Mouse (Mus musculus): ENCODE measurements at regions not wholly inside any gene's neighbourhood (a gene's known extent, or its start where the extent isn't known, plus 50 kb on each side); places are given as distances from the start of the nearest gene placed in this dataset.
A peak's percentile ranks its signal among the peaks of the same experiment; 100 is the strongest.

- Histone ChIP-seq H3K9me3 (ENCODE audit: low read length) (peaks cover 16% of the 10 kb centered on the region), H3K27me3 (ENCODE audit: insufficient read depth, low read length) (no peaks in the 10 kb centered on the region), H3K36me3 (ENCODE audit: insufficient read depth, low read length) (no peaks in the 10 kb centered on the region), H3K4me1 (replicated peaks; ENCODE audit: low read depth, low read length) (no peaks in the 10 kb centered on the region), H3K4me3 (replicated peaks; ENCODE audit: low read length) (no peak overlapping the region)
- no peak for TF ChIP-seq NANOG (IDR thresholded peaks at IDR 0.05; ENCODE audit: borderline replicate concordance, low read length)
- TF ChIP-seq CTCF (conservative IDR thresholded peaks at IDR 0.05; ENCODE audit: low read length), result no peak
- no peak for TF ChIP-seq POU5F1 (IDR thresholded peaks at IDR 0.05; ENCODE audit: borderline replicate concordance, low read length)
Measured at GRCm38 (mm10) chr9:90494888-90495287, 224.3 kb upstream of the Tbc1d2b start.

GRCm38 (mm10) chr9:90490561-90491152 lies 220.1 kb upstream of the Tbc1d2b start:
- TF ChIP-seq POU5F1 (IDR thresholded peaks at IDR 0.05; ENCODE audit: borderline replicate concordance, low read length), result no peak
- TF ChIP-seq NANOG (IDR thresholded peaks at IDR 0.05; ENCODE audit: borderline replicate concordance, low read length), result no peak
- TF ChIP-seq CTCF (conservative IDR thresholded peaks at IDR 0.05; ENCODE audit: low read length), result no peak
- Histone ChIP-seq H3K36me3 (ENCODE audit: insufficient read depth, low read length) (no peaks in the 10 kb centered on the region), H3K27me3 (ENCODE audit: insufficient read depth, low read length) (no peaks in the 10 kb centered on the region)

GRCm38 (mm10) chr9:90450579-90450978 lies 180.0 kb upstream of the Tbc1d2b start:
- Histone ChIP-seq H3K4me1 (replicated peaks; ENCODE audit: low read depth, low read length) (no peaks in the 10 kb centered on the region), H3K4me3 (replicated peaks; ENCODE audit: low read length) (no peak overlapping the region), H3K9me3 (ENCODE audit: low read length) (peaks cover 6% of the 10 kb centered on the region; the same call in 1 of the 2 replicates), H3K36me3 (ENCODE audit: insufficient read depth, low read length) (no peaks in the 10 kb centered on the region), H3K27me3 (ENCODE audit: insufficient read depth, low read length) (no peaks in the 10 kb centered on the region)
- TF ChIP-seq POU5F1 (IDR thresholded peaks at IDR 0.05; ENCODE audit: borderline replicate concordance, low read length), result no peak
- no peak for TF ChIP-seq NANOG (IDR thresholded peaks at IDR 0.05; ENCODE audit: borderline replicate concordance, low read length)
- TF ChIP-seq CTCF (conservative IDR thresholded peaks at IDR 0.05; ENCODE audit: low read length), result no peak

More at GRCm38 (mm10) chr9:90490561-90491152, 220.1 kb upstream of the Tbc1d2b start:
- Histone ChIP-seq H3K4me1 (replicated peaks; ENCODE audit: low read depth, low read length) (no peaks in the 10 kb centered on the region), H3K4me3 (replicated peaks; ENCODE audit: low read length) (no peak overlapping the region), H3K9me3 (ENCODE audit: low read length) (no peaks in the 10 kb centered on the region)

GRCm38 (mm10) chr9:90446957-90447356 lies 176.4 kb upstream of the Tbc1d2b start:
- H3K9me3 ChIP-seq (ENCODE audit: low read length), result no peaks in the 10 kb centered on the region
- no peaks in the 10 kb centered on the region for H3K27me3 ChIP-seq (ENCODE audit: insufficient read depth, low read length)
- H3K4me3 ChIP-seq (replicated peaks; ENCODE audit: low read length), result no peak overlapping the region
- no peaks in the 10 kb centered on the region for H3K4me1 ChIP-seq (replicated peaks; ENCODE audit: low read depth, low read length)
- TF ChIP-seq POU5F1 (IDR thresholded peaks at IDR 0.05; ENCODE audit: borderline replicate concordance, low read length) (no peak), CTCF (conservative IDR thresholded peaks at IDR 0.05; ENCODE audit: low read length) (peak; percentile 71), NANOG (IDR thresholded peaks at IDR 0.05; ENCODE audit: borderline replicate concordance, low read length) (no peak)
- no peaks in the 10 kb centered on the region for H3K36me3 ChIP-seq (ENCODE audit: insufficient read depth, low read length)

GRCm38 (mm10) chr9:90434902-90435301 lies 164.3 kb upstream of the Tbc1d2b start:
- TF ChIP-seq CTCF (conservative IDR thresholded peaks at IDR 0.05; ENCODE audit: low read length), result no peak
- no peak for TF ChIP-seq NANOG (IDR thresholded peaks at IDR 0.05; ENCODE audit: borderline replicate concordance, low read length)
- TF ChIP-seq POU5F1 (IDR thresholded peaks at IDR 0.05; ENCODE audit: borderline replicate concordance, low read length), result no peak
- Histone ChIP-seq H3K36me3 (ENCODE audit: insufficient read depth, low read length) (no peaks in the 10 kb centered on the region), H3K9me3 (ENCODE audit: low read length) (no peaks in the 10 kb centered on the region), H3K4me3 (replicated peaks; ENCODE audit: low read length) (no peak overlapping the region), H3K27me3 (ENCODE audit: insufficient read depth, low read length) (no peaks in the 10 kb centered on the region), H3K4me1 (replicated peaks; ENCODE audit: low read depth, low read length) (no peaks in the 10 kb centered on the region)

- H3K27me3 ChIP-seq (ENCODE audit: insufficient read depth, low read length), result no peaks in the 10 kb centered on the region
- TF ChIP-seq NANOG (IDR thresholded peaks at IDR 0.05; ENCODE audit: borderline replicate concordance, low read length) (no peak), CTCF (conservative IDR thresholded peaks at IDR 0.05; ENCODE audit: low read length) (no peak), POU5F1 (IDR thresholded peaks at IDR 0.05; ENCODE audit: borderline replicate concordance, low read length) (no peak)
- no peaks in the 10 kb centered on the region for H3K36me3 ChIP-seq (ENCODE audit: insufficient read depth, low read length)
Measured at GRCm38 (mm10) chr9:90430898-90431297, 160.3 kb upstream of the Tbc1d2b start.

GRCm38 (mm10) chr9:90421662-90422061 lies 151.1 kb upstream of the Tbc1d2b start:
- Histone ChIP-seq H3K36me3 (ENCODE audit: insufficient read depth, low read length) (no peaks in the 10 kb centered on the region), H3K4me3 (replicated peaks; ENCODE audit: low read length) (no peak overlapping the region), H3K9me3 (ENCODE audit: low read length) (no peaks in the 10 kb centered on the region), H3K4me1 (replicated peaks; ENCODE audit: low read depth, low read length) (no peaks in the 10 kb centered on the region), H3K27me3 (ENCODE audit: insufficient read depth, low read length) (no peaks in the 10 kb centered on the region)
- TF ChIP-seq POU5F1 (IDR thresholded peaks at IDR 0.05; ENCODE audit: borderline replicate concordance, low read length) (no peak), NANOG (IDR thresholded peaks at IDR 0.05; ENCODE audit: borderline replicate concordance, low read length) (no peak), CTCF (conservative IDR thresholded peaks at IDR 0.05; ENCODE audit: low read length) (no peak)

More at GRCm38 (mm10) chr9:90430898-90431297, 160.3 kb upstream of the Tbc1d2b start:
- no peaks in the 10 kb centered on the region for H3K4me1 ChIP-seq (replicated peaks; ENCODE audit: low read depth, low read length)
- H3K4me3 ChIP-seq (replicated peaks; ENCODE audit: low read length), result no peak overlapping the region
- no peaks in the 10 kb centered on the region for H3K9me3 ChIP-seq (ENCODE audit: low read length)

- H3K27me3 ChIP-seq (ENCODE audit: insufficient read depth, low read length), result no peaks in the 10 kb centered on the region
- H3K36me3 ChIP-seq (ENCODE audit: insufficient read depth, low read length), result no peaks in the 10 kb centered on the region
- no peak for TF ChIP-seq POU5F1 (IDR thresholded peaks at IDR 0.05; ENCODE audit: borderline replicate concordance, low read length)
- no peak for TF ChIP-seq NANOG (IDR thresholded peaks at IDR 0.05; ENCODE audit: borderline replicate concordance, low read length)
- no peak for TF ChIP-seq CTCF (conservative IDR thresholded peaks at IDR 0.05; ENCODE audit: low read length)
- no peaks in the 10 kb centered on the region for H3K9me3 ChIP-seq (ENCODE audit: low read length)
- H3K4me1 ChIP-seq (replicated peaks; ENCODE audit: low read depth, low read length), result no peaks in the 10 kb centered on the region
- H3K4me3 ChIP-seq (replicated peaks; ENCODE audit: low read length), result no peak overlapping the region
Measured at GRCm38 (mm10) chr9:90419762-90420541, 149.3 kb upstream of the Tbc1d2b start.
